21 mouse cellular contexts compared by ENCODE assay signal in the genomic region with DNA sequence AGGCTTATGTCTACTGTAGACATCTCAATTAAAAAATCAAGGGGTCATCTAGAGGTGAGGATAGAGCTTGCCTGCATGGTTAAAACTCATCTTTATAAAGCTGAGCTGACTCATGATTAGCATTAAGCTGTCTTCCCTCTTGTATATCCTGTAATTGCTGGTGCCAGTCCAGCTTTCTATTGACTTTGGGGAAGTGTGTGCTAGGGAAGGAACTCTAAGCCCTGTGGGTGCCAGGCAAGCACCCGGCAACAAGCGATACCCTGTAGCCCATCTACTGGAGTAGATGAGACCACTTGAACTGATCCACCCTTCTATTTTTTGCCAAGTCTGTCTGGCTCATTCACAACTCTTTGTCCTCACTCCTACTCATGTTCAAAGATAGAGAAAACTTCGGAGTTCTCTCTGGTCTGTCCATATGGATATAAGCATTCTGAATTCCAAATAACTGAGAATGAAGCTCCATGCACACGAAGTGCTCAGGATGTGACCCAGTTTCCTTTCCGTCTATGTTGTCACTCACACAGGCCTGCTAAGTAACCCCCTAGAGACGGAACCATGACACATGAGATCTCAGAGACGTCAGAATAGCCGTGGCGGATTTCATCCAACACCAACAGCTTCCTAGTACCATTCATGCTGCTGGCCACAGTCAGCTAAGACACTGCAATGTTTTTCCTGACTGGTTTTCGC. TPM values are rescaled to one million over a fixed set of nuclear protein-coding genes. Genes with fewer than 3 reads are reported as not detected.
DNase-seq lines count a peak whose midpoint lies in the region; ATAC-seq and TF ChIP-seq lines count a peak whose summit lies in the region.
"Had no signal": no experiment of that assay in that cellular context is flagged by ENCODE, and none has a peak within 500 bp of the region (broad histone marks: within the 10 kb centered on the region; RNA-seq: fewer than 3 reads in every experiment).

No protein-coding gene starts in this region.

- no peaks in the 10 kb centered on the region for H3K36me3 ChIP-seq in liver, adult 2 months (ENCODE audit: control insufficient read depth, insufficient read depth, low read length)
- H3K36me3 ChIP-seq: embryonic facial prominence, embryonic 15.5 days; forebrain, embryonic 10.5 days; liver, embryonic 15.5 days; neural tube, embryonic 15.5 days; stomach, embryonic 15.5 days had no signal

- H3K27ac ChIP-seq in liver, adult 2 months (replicated peaks; ENCODE audit: insufficient read depth, low read depth, low read length) = 0 out of 2 replicates have a peak overlapping the region, but pooled peaks have one; percentile 2
- H3K27ac ChIP-seq in bone marrow, adult 2 months (ENCODE audit: control insufficient read depth, insufficient read depth, low read depth, low read length, poor library complexity) = peak overlapping the region; percentile 26; the same call in 1 of the 2 replicates
- H3K27ac ChIP-seq: embryonic facial prominence, embryonic 15.5 days; forebrain, embryonic 10.5 days; hindbrain, postnatal 0 days; kidney, postnatal 0 days; liver, embryonic 15.5 days; neural tube, embryonic 15.5 days; stomach, embryonic 15.5 days had no signal

- 87% methylated on average over 10 of the region's 10 CpGs for WGBS in liver, adult 2 months
- WGBS in bone marrow, adult 2 months = 30% methylated on average over 10 of the region's 10 CpGs

- DNase-seq in frontal cortex, postnatal 25 days (ENCODE audit: low spot score in 2 of 2) = no peak
- DNase-seq in liver, adult 2 months (ENCODE audit: extremely low read depth, low read depth, low spot score) = no peak
- no peak for DNase-seq in liver
- DNase-seq in adrenal gland, adult 8-10 months = no peak
- DNase-seq in embryo, embryonic 11 days = no peak
- DNase-seq: adrenal gland, adult 2 months; cerebellum, adult 9-10 months; gastrocnemius, postnatal 25 days; heart, postnatal 36 days; kidney, adult 11 months; right cerebral cortex, postnatal 4 days had no signal

- no peak overlapping the region for H3K9ac ChIP-seq in liver, adult 2 months (ENCODE audit: low read depth, low read length)
- H3K9ac ChIP-seq: embryonic facial prominence, embryonic 15.5 days; liver, embryonic 15.5 days; neural tube, embryonic 15.5 days; stomach, embryonic 15.5 days had no signal

- no peaks in the 10 kb centered on the region for H3K27me3 ChIP-seq in liver, adult 2 months (ENCODE audit: control insufficient read depth, insufficient read depth, low read length)
- H3K27me3 ChIP-seq: embryonic facial prominence, embryonic 15.5 days; liver, embryonic 15.5 days; neural tube, embryonic 15.5 days; stomach, embryonic 15.5 days had no signal

- no peaks in the 10 kb centered on the region for H3K79me2 ChIP-seq in liver, adult 2 months (ENCODE audit: control insufficient read depth, insufficient read depth, low read length)

- no peak overlapping the region for H3K4me3 ChIP-seq in liver, adult 2 months (ENCODE audit: insufficient read depth, low read depth, low read length)
- H3K4me3 ChIP-seq in bone marrow, adult 2 months (replicated peaks; ENCODE audit: control insufficient read depth, low read depth, low read length) = no peak overlapping the region
- H3K4me3 ChIP-seq: embryonic facial prominence, embryonic 15.5 days; forebrain, embryonic 10.5 days; liver, embryonic 15.5 days; neural tube, embryonic 15.5 days; stomach, embryonic 15.5 days had no signal

- peak; percentile 79 for ATAC-seq in frontal cortex, adult (ENCODE audit: low TSS enrichment)
- peak; percentile 53 for ATAC-seq in megakaryocyte progenitor cell, adult 5-6 weeks (replicated peaks; ENCODE audit: poor library complexity)
- ATAC-seq: hindbrain, postnatal 0 days had no signal

- TF ChIP-seq POLR2A in liver, adult 2 months (IDR thresholded peaks at IDR 0.05; ENCODE audit: extremely low read depth, insufficient read depth, low read length) = no peak
- no peak for TF ChIP-seq POLR2A in bone marrow, adult 2 months (IDR thresholded peaks at IDR 0.05; ENCODE audit: borderline replicate concordance, control insufficient read depth, low read depth, low read length)

- TF ChIP-seq CTCF in liver, adult 2 months (IDR thresholded peaks at IDR 0.05; ENCODE audit: low read depth, low read length) = no peak
- TF ChIP-seq CTCF in bone marrow, adult 2 months (IDR thresholded peaks at IDR 0.05; ENCODE audit: control insufficient read depth, insufficient read depth, low read length) = no peak

- H3K4me1 ChIP-seq in liver, adult 2 months (ENCODE audit: control insufficient read depth, insufficient read depth, low read length) = no peaks in the 10 kb centered on the region
- H3K4me1 ChIP-seq in bone marrow, adult 2 months (ENCODE audit: control insufficient read depth, insufficient read depth, low read length) = peaks cover 9% of the 10 kb centered on the region; the same call in 1 of the 2 replicates
- H3K4me1 ChIP-seq: embryonic facial prominence, embryonic 15.5 days had no signal

RNA-seq across cellular contexts. Expression of a gene that starts 10.8 kb away (rescaled TPM):
- 6.0 and 8.6 TPM in 2 replicates for total RNA-seq in liver, adult 2 months (2014; rRNA removed)
- polyA plus RNA-seq in liver, adult 2 months (2012; rRNA removed) = 1.9 and 4.4 TPM in 2 replicates
- polyA plus RNA-seq in bone marrow, adult 2 months (2011; ENCODE audit: insufficient read depth, insufficient read length, low replicate concordance, missing spikeins) = 10.7 and 18.8 TPM in 2 replicates
- total RNA-seq in megakaryocyte progenitor cell, adult 5-6 weeks (2015) = 177 and 225 TPM in 2 replicates
- 136 and 198 TPM in 2 replicates for total RNA-seq in megakaryocyte progenitor cell, adult 5-6 weeks (2017)
- total RNA-seq in adrenal gland, adult 8-10 months (2022) = 10 to 100 TPM in 2 of 4 experiments, 1 to 10 TPM in 2; 3.6 to 11.2 (median 8.0) TPM

Comparison
In these comparisons a context has a peak if more than half of its experiments do, and no peak if none do; other contexts are left out.
1. RNA of a gene that starts 10.8 kb away (total RNA-seq): 136 to 225 TPM in megakaryocyte progenitor cell, adult 5-6 weeks; 3.6 to 11.2 TPM in adrenal gland, adult 8-10 months and 6.0 to 8.6 TPM in liver, adult 2 months; every median in the first group is over 10 times any median in the second.